Mouse (Mus musculus): Measurements from ENCODE around the gene Cckar. TPM values are rescaled to one million over a fixed set of nuclear protein-coding genes. Genes with fewer than 3 reads are reported as not detected.
A peak's percentile ranks its signal among the peaks of the same experiment; 100 is the strongest.
"Not testable (repeated sequence)": the region's sequence is repeated elsewhere in the genome, so short reads cannot be mapped to it uniquely, and the experiment has no call there.

Gene Cckar
- polyA plus RNA-seq, 1 experiment from 2014 or later, result 1.1 TPM

DNA sequence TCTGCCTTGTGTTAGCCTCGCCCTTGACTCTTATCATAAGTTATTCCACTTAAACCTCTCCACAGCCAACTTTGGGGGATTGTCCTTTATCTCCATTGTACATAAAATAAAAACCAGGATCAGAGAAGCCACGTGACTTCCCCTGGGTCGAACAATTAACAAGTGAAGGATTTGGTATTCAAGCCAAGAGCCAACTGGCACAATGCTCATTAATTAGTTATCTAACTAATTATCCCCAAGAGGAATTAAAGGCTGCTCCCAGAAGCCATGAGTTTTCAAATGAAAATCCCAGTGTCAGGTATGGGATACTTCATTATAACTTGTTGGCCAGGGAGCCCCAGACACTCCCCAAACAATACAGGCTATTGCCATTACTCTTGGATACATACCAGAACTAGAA lies 23.6 kb downstream of the Cckar start:
- H3K27me3 ChIP-seq (replicated peaks; ENCODE audit: control insufficient read depth, insufficient read depth, low read length), result no peaks in the 10 kb centered on the region
- no peaks in the 10 kb centered on the region for H3K9me3 ChIP-seq (ENCODE audit: control insufficient read depth, low read length)
- H3K4me1 ChIP-seq (ENCODE audit: control insufficient read depth, insufficient read depth, low read length), result no peaks in the 10 kb centered on the region
- H3K9ac ChIP-seq (ENCODE audit: low read depth, low read length), result no peak overlapping the region
- 75% methylated on average over 3 of the region's 3 CpGs for whole genome bisulfite sequencing
- no peak overlapping the region for H3K4me2 ChIP-seq (ENCODE audit: low read depth, low read length)
- ATAC-seq (ENCODE audit: low read depth) (no peak), DNase-seq (ENCODE audit: low spot score) (no peak)
- no peak overlapping the region for H3K4me3 ChIP-seq (ENCODE audit: low read depth, low read length)
- no peak overlapping the region for H3K27ac ChIP-seq (replicated peaks; ENCODE audit: low read depth, low read length)
- H3K36me3 ChIP-seq (ENCODE audit: control insufficient read depth, insufficient read depth, low read length), result no peaks in the 10 kb centered on the region

- Histone ChIP-seq H3K36me3 (ENCODE audit: control insufficient read depth, insufficient read depth, low read length) (no peaks in the 10 kb centered on the region), H3K9ac (ENCODE audit: low read depth, low read length) (no peak overlapping the region), H3K4me2 (ENCODE audit: low read depth, low read length) (no peak overlapping the region), H3K4me3 (ENCODE audit: low read depth, low read length) (no peak overlapping the region), H3K4me1 (ENCODE audit: control insufficient read depth, insufficient read depth, low read length) (no peaks in the 10 kb centered on the region), H3K9me3 (ENCODE audit: control insufficient read depth, low read length) (no peaks in the 10 kb centered on the region), H3K27ac (replicated peaks; ENCODE audit: low read depth, low read length) (no peak overlapping the region), H3K27me3 (replicated peaks; ENCODE audit: control insufficient read depth, insufficient read depth, low read length) (no peaks in the 10 kb centered on the region)
- ATAC-seq (ENCODE audit: low read depth) (no peak), DNase-seq (ENCODE audit: low spot score) (no peak)
- WGBS, result 75% methylated on average over 6 of the region's 6 CpGs
Measured at GRCm38 (mm10) chr5:53679651-53680050, 27.9 kb downstream of the Cckar start.

DNA sequence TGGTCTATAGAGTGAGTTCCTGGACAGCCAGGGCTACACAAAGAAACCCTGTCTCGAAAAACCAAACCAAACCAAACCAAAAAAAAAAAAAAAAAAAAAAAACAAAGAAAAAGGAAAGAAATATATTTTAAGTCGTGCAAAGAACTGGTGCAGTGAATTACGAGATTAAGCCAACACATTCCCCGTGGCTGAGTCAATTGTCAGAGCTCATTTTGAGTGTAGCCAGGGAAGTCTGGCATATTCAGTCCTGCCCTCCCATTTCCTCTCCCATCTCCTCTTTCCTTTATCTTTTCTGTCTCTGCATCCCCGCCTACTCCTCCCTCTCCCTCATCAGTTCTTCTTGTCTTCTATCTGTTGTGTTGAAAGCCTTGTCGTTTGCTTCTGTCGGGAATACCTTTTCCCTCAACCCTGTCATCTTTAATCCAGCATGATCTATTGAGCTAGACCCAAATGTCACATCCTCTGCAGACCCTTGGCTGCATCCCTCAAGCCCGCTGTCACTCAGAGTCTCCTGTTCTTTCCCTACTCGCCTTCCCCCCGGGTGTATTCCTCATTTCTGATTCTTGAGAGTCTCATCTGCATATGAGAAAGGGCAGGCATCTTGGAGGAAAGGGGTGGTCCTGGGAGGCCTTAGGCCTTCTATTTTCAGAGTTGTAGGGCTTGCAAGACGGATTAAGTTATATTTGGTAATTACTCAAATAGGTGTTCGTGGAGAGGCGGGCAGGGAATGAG lies 29.3 kb downstream of the Cckar start:
- WGBS, result 53% methylated on average over 13 of the region's 13 CpGs
- no peak overlapping the region for H3K4me3 ChIP-seq (ENCODE audit: low read depth, low read length)
- DNase-seq (ENCODE audit: low spot score), result no peak

DNA sequence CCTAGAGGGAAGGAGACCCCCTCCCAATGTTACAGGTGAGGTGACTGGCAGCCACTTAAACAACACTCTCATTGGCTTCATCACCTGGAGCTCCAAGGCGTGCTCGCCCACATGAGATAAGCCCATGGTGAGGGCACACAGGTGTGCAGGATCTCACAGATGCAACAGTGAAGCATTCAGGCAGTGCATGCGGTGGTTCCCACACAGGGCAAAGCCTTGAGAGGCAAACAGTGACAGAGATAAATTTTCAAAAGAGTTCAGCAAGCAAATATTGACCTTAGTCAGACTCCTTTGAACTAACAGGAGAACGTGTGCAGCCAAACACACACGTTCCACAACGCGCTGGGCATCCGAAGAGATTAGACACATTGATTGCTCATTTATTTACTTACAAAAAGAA lies 30.8 kb downstream of the Cckar start:
- Histone ChIP-seq H3K9ac (ENCODE audit: low read depth, low read length) (no peak overlapping the region), H3K4me1 (ENCODE audit: control insufficient read depth, insufficient read depth, low read length) (no peaks in the 10 kb centered on the region), H3K4me3 (ENCODE audit: low read depth, low read length) (no peak overlapping the region), H3K27ac (replicated peaks; ENCODE audit: low read depth, low read length) (no peak overlapping the region), H3K4me2 (ENCODE audit: low read depth, low read length) (no peak overlapping the region), H3K9me3 (ENCODE audit: control insufficient read depth, low read length) (no peaks in the 10 kb centered on the region), H3K27me3 (replicated peaks; ENCODE audit: control insufficient read depth, insufficient read depth, low read length) (no peaks in the 10 kb centered on the region), H3K36me3 (ENCODE audit: control insufficient read depth, insufficient read depth, low read length) (no peaks in the 10 kb centered on the region)
- DNase-seq (ENCODE audit: low spot score) (no peak), ATAC-seq (ENCODE audit: low read depth) (no peak)
- 90% methylated on average over 8 of the region's 8 CpGs for WGBS

More for the DNA sequence above, 29.3 kb downstream of the Cckar start:
- Histone ChIP-seq H3K9ac (ENCODE audit: low read depth, low read length) (no peak overlapping the region), H3K27me3 (replicated peaks; ENCODE audit: control insufficient read depth, insufficient read depth, low read length) (no peaks in the 10 kb centered on the region), H3K27ac (replicated peaks; ENCODE audit: low read depth, low read length) (no peak overlapping the region), H3K4me1 (ENCODE audit: control insufficient read depth, insufficient read depth, low read length) (no peaks in the 10 kb centered on the region), H3K9me3 (ENCODE audit: control insufficient read depth, low read length) (no peaks in the 10 kb centered on the region), H3K36me3 (ENCODE audit: control insufficient read depth, insufficient read depth, low read length) (no peaks in the 10 kb centered on the region), H3K4me2 (ENCODE audit: low read depth, low read length) (no peak overlapping the region)
- no peak for ATAC-seq (ENCODE audit: low read depth)

GRCm38 (mm10) chr5:53673493-53674150 lies 33.9 kb downstream of the Cckar start:
- not testable (repeated sequence) for ATAC-seq (ENCODE audit: low read depth); H3K9me3 ChIP-seq (ENCODE audit: control insufficient read depth, low read length); H3K36me3 ChIP-seq (ENCODE audit: control insufficient read depth, insufficient read depth, low read length); H3K4me2 ChIP-seq (ENCODE audit: low read depth, low read length); DNase-seq (ENCODE audit: low spot score); H3K27ac ChIP-seq (replicated peaks; ENCODE audit: low read depth, low read length); H3K4me3 ChIP-seq (ENCODE audit: low read depth, low read length); H3K9ac ChIP-seq (ENCODE audit: low read depth, low read length); H3K4me1 ChIP-seq (ENCODE audit: control insufficient read depth, insufficient read depth, low read length); H3K27me3 ChIP-seq (replicated peaks; ENCODE audit: control insufficient read depth, insufficient read depth, low read length)
- 90% methylated on average over 5 of the region's 6 CpGs for WGBS

GRCm38 (mm10) chr5:53672352-53672751 lies 35.2 kb downstream of the Cckar start:
- ATAC-seq (ENCODE audit: low read depth), result no peak
- DNase-seq (ENCODE audit: low spot score), result peak; percentile 72
- H3K4me3 ChIP-seq (ENCODE audit: low read depth, low read length), result no peak overlapping the region
- no peak overlapping the region for H3K4me2 ChIP-seq (ENCODE audit: low read depth, low read length)
- no peak overlapping the region for H3K9ac ChIP-seq (ENCODE audit: low read depth, low read length)
- no peak overlapping the region for H3K27ac ChIP-seq (replicated peaks; ENCODE audit: low read depth, low read length)
- WGBS, result 21% methylated on average over 5 of the region's 5 CpGs
- H3K9me3 ChIP-seq (ENCODE audit: control insufficient read depth, low read length), result no peaks in the 10 kb centered on the region
- H3K27me3 ChIP-seq (replicated peaks; ENCODE audit: control insufficient read depth, insufficient read depth, low read length), result no peaks in the 10 kb centered on the region
- H3K36me3 ChIP-seq (ENCODE audit: control insufficient read depth, insufficient read depth, low read length), result no peaks in the 10 kb centered on the region
- no peaks in the 10 kb centered on the region for H3K4me1 ChIP-seq (ENCODE audit: control insufficient read depth, insufficient read depth, low read length)

DNA sequence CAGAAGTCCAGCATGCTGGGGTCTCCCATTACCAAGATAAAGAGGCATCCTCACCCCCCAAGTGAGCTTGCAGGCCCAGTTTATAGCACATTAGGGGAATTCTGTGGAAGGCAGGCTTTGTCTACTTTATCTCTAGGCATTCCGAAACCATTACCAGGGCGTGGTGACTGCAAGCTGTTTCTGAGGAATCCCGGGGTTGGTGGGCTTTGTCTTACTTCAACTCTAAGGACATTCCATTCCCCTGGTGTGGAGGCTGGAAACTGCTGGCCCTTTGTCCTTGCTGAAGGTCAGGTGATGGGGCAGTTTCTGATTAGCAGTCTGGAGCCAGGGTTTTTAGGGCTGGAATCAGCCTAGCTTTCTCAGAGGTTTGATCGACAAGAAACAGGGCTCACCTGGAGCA lies 36.0 kb downstream of the Cckar start:
- no peak for ATAC-seq (ENCODE audit: low read depth)
- Histone ChIP-seq H3K27ac (replicated peaks; ENCODE audit: low read depth, low read length) (no peak overlapping the region), H3K36me3 (ENCODE audit: control insufficient read depth, insufficient read depth, low read length) (no peaks in the 10 kb centered on the region), H3K4me2 (ENCODE audit: low read depth, low read length) (no peak overlapping the region), H3K9ac (ENCODE audit: low read depth, low read length) (no peak overlapping the region), H3K9me3 (ENCODE audit: control insufficient read depth, low read length) (no peaks in the 10 kb centered on the region), H3K4me1 (ENCODE audit: control insufficient read depth, insufficient read depth, low read length) (no peaks in the 10 kb centered on the region), H3K4me3 (ENCODE audit: low read depth, low read length) (no peak overlapping the region), H3K27me3 (replicated peaks; ENCODE audit: control insufficient read depth, insufficient read depth, low read length) (no peaks in the 10 kb centered on the region)
- 61% methylated on average over 4 of the region's 4 CpGs for WGBS
- no peak for DNase-seq (ENCODE audit: low spot score)

GRCm38 (mm10) chr5:53670321-53670938 lies 37.1 kb downstream of the Cckar start:
- Histone ChIP-seq H3K36me3 (ENCODE audit: control insufficient read depth, insufficient read depth, low read length) (no peaks in the 10 kb centered on the region), H3K9me3 (ENCODE audit: control insufficient read depth, low read length) (no peaks in the 10 kb centered on the region), H3K9ac (ENCODE audit: low read depth, low read length) (no peak overlapping the region), H3K4me2 (ENCODE audit: low read depth, low read length) (no peak overlapping the region), H3K27me3 (replicated peaks; ENCODE audit: control insufficient read depth, insufficient read depth, low read length) (no peaks in the 10 kb centered on the region), H3K4me3 (ENCODE audit: low read depth, low read length) (no peak overlapping the region), H3K27ac (replicated peaks; ENCODE audit: low read depth, low read length) (no peak overlapping the region), H3K4me1 (ENCODE audit: control insufficient read depth, insufficient read depth, low read length) (no peaks in the 10 kb centered on the region)
- 89% methylated on average over 10 of the region's 10 CpGs for WGBS
- ATAC-seq (ENCODE audit: low read depth) (no peak), DNase-seq (ENCODE audit: low spot score) (no peak)

Measured in embryonic facial prominence, embryonic 14.5 days (tissue).